Mouse (Mus musculus) lung, postnatal 14 days (tissue): ENCODE data around the gene Sag.
"Not testable (repeated sequence)": the region's sequence is repeated elsewhere in the genome, so short reads cannot be mapped to it uniquely, and the experiment has no call there.

Experiments used
- DNase-seq: peaks from one replicate; pipeline ENCODE4 v3.0.0; 2021

The Sag gene

GRCm38 (mm10) chr1:87825281-87825680 lies 21.8 kb downstream of the Sag start:
- DNase-seq, result no peak

GRCm38 (mm10) chr1:87825991-87826390 lies 22.5 kb downstream of the Sag start:
- DNase-seq, result no peak

GRCm38 (mm10) chr1:87826474-87826873 lies 23.0 kb downstream of the Sag start:
- no peak for DNase-seq

- DNase-seq, result not testable (repeated sequence)
Measured at GRCm38 (mm10) chr1:87827476-87827875, 24.0 kb downstream of the Sag start.

- peak; percentile 29 for DNase-seq
Measured at GRCm38 (mm10) chr1:87828185-87828584, 24.7 kb downstream of the Sag start.

- DNase-seq, result no peak
Measured at GRCm38 (mm10) chr1:87828926-87829580, 25.6 kb downstream of the Sag start.

- DNase-seq, result no peak
Measured at GRCm38 (mm10) chr1:87829621-87830211, 26.2 kb downstream of the Sag start.

GRCm38 (mm10) chr1:87836453-87836852 lies 33.0 kb downstream of the Sag start:
- no peak for DNase-seq

GRCm38 (mm10) chr1:87837018-87837417 lies 33.5 kb downstream of the Sag start:
- DNase-seq, result no peak

GRCm38 (mm10) chr1:87840411-87841208 lies 37.1 kb downstream of the Sag start:
- no peak for DNase-seq

- DNase-seq, result peak; percentile 40
Measured at GRCm38 (mm10) chr1:87846801-87847474, 43.5 kb downstream of the Sag start.

- DNase-seq, result no peak
Measured at GRCm38 (mm10) chr1:87847475-87848168, 44.1 kb downstream of the Sag start.

- DNase-seq, result no peak
Measured at GRCm38 (mm10) chr1:87848237-87848996, 44.9 kb downstream of the Sag start.

GRCm38 (mm10) chr1:87849278-87849677 lies 45.8 kb downstream of the Sag start:
- no peak for DNase-seq

GRCm38 (mm10) chr1:87851344-87851743 lies 47.9 kb downstream of the Sag start:
- DNase-seq, result no peak

GRCm38 (mm10) chr1:87852081-87852790 lies 48.8 kb downstream of the Sag start:
- DNase-seq, result no peak

- peak; percentile 81 for DNase-seq
Measured at GRCm38 (mm10) chr1:87852892-87853600, 49.6 kb downstream of the Sag start, which contains the start of gene Dgkd. Gene Dgkd (plus strand): TSS chr1:87853287.

GRCm38 (mm10) chr1:87853601-87854361 lies 50.3 kb downstream of the Sag start:
- no peak for DNase-seq

GRCm38 (mm10) chr1:87854411-87854810 lies 50.9 kb downstream of the Sag start:
- DNase-seq, result no peak

- DNase-seq, result no peak
Measured at GRCm38 (mm10) chr1:87854851-87855251, 51.4 kb downstream of the Sag start.
